Mouse (Mus musculus) embryonic facial prominence, embryonic 11.5 days (tissue): ENCODE measurements around the gene Kcnj4. TPM values are rescaled to one million over a fixed set of nuclear protein-coding genes. Genes with fewer than 3 reads are reported as not detected.

Experiments used
- ATAC-seq: fragments of 200-750 bp; cut with Nextera tagmentation; replicated peaks from 2 replicates; pipeline ENCODE4 v1.8.0; 2017; ENCODE audit warnings: low read depth; ENCODE audit not compliant: insufficient number of reproducible peaks, low FRiP score, low TSS enrichment
- DNase-seq: peaks from one replicate; pipeline ENCODE4 v3.0.0-alpha.2; 2015; ENCODE audit warnings: low spot score
- H3K27ac ChIP-seq: fragments of 300-500 bp; sonication (generic); replicated peaks from 2 replicates; pipeline ENCODE4 v1.5.1; 2014; ENCODE audit warnings: mild to moderate bottlenecking, low read depth, low read length, control low read depth
- H3K27me3 ChIP-seq: fragments of 300-500 bp; sonication (generic); 2 replicates; pipeline ENCODE4 v1.6.1; 2014; ENCODE audit warnings: mild to moderate bottlenecking, low read length, moderate library complexity, mixed read lengths; ENCODE audit not compliant: control insufficient read depth, insufficient read depth
- H3K36me3 ChIP-seq: fragments of 300-500 bp; sonication (generic); replicated peaks from 2 replicates; pipeline ENCODE4 v1.6.1; 2014; ENCODE audit warnings: low read depth, mild to moderate bottlenecking, low read length, moderate library complexity, mixed read lengths; ENCODE audit not compliant: control insufficient read depth, insufficient read depth
- H3K4me1 ChIP-seq: fragments of 300-500 bp; sonication (generic); 2 replicates; pipeline ENCODE4 v1.6.1; 2014; ENCODE audit warnings: low read length, mixed read lengths; ENCODE audit not compliant: control insufficient read depth, insufficient read depth
- H3K4me2 ChIP-seq: fragments of 300-500 bp; sonication (generic); 2 replicates; pipeline ENCODE4 v1.6.1; 2014; ENCODE audit warnings: low read depth, mild to moderate bottlenecking, control low read depth, low read length, moderate library complexity
- H3K4me3 ChIP-seq: fragments of 300-500 bp; sonication (generic); 2 replicates; pipeline ENCODE4 v1.5.1; 2014; ENCODE audit warnings: low read depth, low read length, control low read depth
- H3K9ac ChIP-seq: fragments of 300-500 bp; sonication (generic); replicated peaks from 2 replicates; pipeline ENCODE4 v1.6.1; 2014; ENCODE audit warnings: mild to moderate bottlenecking, control low read depth, low read length
- H3K9me3 ChIP-seq: fragments of 300-500 bp; sonication (generic); replicated peaks from 2 replicates; pipeline ENCODE4 v1.6.1; 2016; ENCODE audit warnings: mild to moderate bottlenecking, low read length, inconsistent platforms, mixed read lengths; ENCODE audit not compliant: control insufficient read depth
- WGBS: fragments of 180-500 bp; shearing (Covaris S2); extraction: QIAGEN DNeasy Blood & Tissue Kit; methylation state at CpG from one replicate; pipeline ENCODE4 v1.1.7; 2014; 5-methylcytosine and 5-hydroxymethylcytosine counted together
- polyA plus RNA-seq: library from polyadenylated mRNA; unstranded; fragments of >200 nt; fragmentation: Nextera tagmentation; extraction: Ambion mirVana; gene quantifications from 2 replicates; pipeline ENCODE4 v1.2.1, GENCODE M21; 2014

Kcnj4 gene
- polyA plus RNA-seq, 1 experiment from 2014 or later: not detected

DNA sequence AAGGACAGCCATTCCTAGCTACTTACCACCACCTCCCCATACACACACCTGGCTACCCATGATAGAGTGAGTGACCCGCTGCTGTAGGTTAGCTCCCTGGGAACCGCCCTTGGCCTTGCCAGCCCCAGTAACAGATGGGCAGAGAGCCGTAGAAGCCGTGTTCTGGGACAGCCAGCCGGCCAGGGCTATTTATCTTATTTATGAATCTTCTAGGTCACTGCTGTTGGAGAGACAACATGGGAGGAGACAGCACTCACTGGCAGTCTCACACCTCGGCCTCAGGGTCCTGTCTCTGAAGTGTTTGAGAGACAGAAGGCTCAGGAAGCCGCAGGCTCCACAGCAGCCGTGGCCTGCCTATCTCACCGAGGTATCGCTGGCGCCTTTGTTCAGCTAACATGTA, 15.6 kb downstream of the Kcnj4 start:
- H3K27me3 ChIP-seq: peaks cover 5% of the 10 kb centered on the region; the same call in 1 of the 2 replicates

DNA sequence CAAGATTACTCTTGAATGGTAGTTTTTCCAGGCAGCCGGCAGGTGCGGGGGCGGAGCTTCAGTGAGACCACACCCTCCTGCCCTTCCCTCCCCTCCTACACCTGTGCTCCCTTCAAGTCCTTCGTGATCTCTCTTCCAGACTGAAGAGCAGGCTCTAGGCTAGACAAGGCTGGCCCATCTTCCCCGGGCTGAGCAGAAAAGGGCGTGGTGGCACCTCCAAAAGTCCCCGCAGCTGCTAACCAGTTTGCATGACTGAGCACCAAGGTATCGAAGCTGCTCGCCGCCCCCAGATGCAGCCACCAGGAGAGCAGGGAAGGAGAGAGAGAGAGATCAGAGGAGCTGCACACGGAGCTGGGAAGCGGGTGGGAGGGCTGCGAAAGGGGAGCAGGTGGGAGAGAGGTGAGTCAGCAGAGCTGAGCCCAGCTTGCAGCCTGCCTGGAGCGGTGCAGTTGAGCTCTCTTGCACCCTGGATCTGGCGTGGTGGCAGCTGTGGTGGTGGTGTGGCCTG, 23.8 kb downstream of the Kcnj4 start:
- no peak for ATAC-seq

More for the DNA sequence above, 15.6 kb downstream of the Kcnj4 start:
- WGBS: 87% methylated on average over 11 of the region's 11 CpGs
- Histone ChIP-seq H3K4me3 (no peak overlapping the region), H3K9ac (no peak overlapping the region), H3K4me1 (no peaks in the 10 kb centered on the region), H3K27ac (no peak overlapping the region), H3K9me3 (no peaks in the 10 kb centered on the region), H3K4me2 (no peak overlapping the region), H3K36me3 (no peaks in the 10 kb centered on the region)
- DNase-seq (no peak), ATAC-seq (no peak)

DNA sequence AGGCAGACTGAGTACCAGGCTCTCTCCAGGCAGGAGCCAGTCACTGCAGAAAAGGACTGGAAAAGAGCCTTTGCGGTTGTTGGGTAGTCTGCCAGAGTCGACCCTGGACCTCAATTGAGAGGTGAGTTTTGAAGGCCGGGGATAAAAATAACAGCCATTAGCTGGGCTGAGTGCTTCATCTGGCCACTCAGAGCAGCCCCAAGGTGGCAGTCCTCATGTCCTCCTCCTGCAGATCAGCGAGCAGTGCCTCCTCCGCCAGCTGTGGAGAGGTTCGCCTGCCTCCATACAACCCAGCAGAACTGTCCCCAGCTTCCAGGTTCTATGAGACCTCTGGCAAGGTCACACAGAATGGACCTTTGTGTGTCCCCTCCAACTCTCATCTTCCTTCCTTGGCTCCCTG, 27.8 kb downstream of the Kcnj4 start:
- Histone ChIP-seq H3K4me1 (no peaks in the 10 kb centered on the region), H3K4me3 (no peak overlapping the region), H3K9ac (no peak overlapping the region), H3K27me3 (peaks cover 5% of the 10 kb centered on the region; the same call in 1 of the 2 replicates), H3K36me3 (no peaks in the 10 kb centered on the region), H3K9me3 (no peaks in the 10 kb centered on the region), H3K4me2 (no peak overlapping the region), H3K27ac (no peak overlapping the region)
- WGBS: 46% methylated on average over 6 of the region's 6 CpGs
- ATAC-seq (no peak), DNase-seq (no peak)

More for the DNA sequence above, 23.8 kb downstream of the Kcnj4 start:
- H3K4me3 ChIP-seq: no peak overlapping the region
- 12% methylated on average over 15 of the region's 15 CpGs for WGBS
- H3K4me2 ChIP-seq: no peak overlapping the region
- no peaks in the 10 kb centered on the region for H3K4me1 ChIP-seq
- H3K9ac ChIP-seq: no peak overlapping the region; the same call in 1 of the 2 replicates
- H3K27ac ChIP-seq: no peak overlapping the region
- H3K27me3 ChIP-seq: peaks cover 5% of the 10 kb centered on the region; the same call in 1 of the 2 replicates
- no peak for DNase-seq
- no peaks in the 10 kb centered on the region for H3K36me3 ChIP-seq
- no peaks in the 10 kb centered on the region for H3K9me3 ChIP-seq

DNA sequence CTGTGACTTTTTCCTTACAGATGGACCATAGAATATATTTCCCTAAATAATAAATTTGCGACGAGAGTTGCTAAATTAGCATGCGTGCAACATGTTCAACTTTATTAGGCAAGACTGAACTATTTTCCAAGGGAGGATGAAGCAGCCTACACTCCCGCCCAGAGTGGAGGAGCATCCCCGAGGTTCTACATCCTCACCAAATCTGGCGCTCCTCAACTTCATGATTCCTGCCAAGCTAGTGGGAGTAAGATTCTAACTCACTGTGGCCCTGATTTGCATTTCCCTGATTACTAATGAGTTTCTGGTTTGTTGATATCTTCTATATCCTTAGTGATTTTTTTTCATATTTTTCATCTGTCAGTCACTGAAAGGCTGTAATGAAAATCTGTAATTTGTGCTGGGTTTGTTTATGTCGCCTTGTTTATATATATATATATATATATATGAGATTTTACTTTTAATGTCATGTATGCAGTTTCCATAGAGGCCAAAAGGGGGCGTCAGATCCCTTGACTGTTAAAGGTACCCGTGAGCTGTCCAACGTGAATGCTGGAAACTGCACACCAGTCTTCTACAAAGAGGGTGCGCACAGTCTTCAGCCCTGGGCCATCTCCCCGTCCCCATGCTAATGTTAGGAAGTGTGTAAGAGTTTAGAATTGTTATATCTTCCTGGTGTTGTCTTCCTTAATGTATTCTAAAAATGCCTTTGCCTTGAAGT, 31.2 kb downstream of the Kcnj4 start:
- Histone ChIP-seq H3K27me3 (0 out of 2 replicates have a peak, but pooled peaks cover 2% of the 10 kb centered on the region), H3K4me3 (no peak overlapping the region), H3K4me2 (no peak overlapping the region), H3K4me1 (no peaks in the 10 kb centered on the region), H3K36me3 (no peaks in the 10 kb centered on the region), H3K27ac (no peak overlapping the region), H3K9ac (no peak overlapping the region), H3K9me3 (no peaks in the 10 kb centered on the region)
- DNase-seq (no peak), ATAC-seq (no peak)
- 52% methylated on average over 12 of the region's 12 CpGs for WGBS

DNA sequence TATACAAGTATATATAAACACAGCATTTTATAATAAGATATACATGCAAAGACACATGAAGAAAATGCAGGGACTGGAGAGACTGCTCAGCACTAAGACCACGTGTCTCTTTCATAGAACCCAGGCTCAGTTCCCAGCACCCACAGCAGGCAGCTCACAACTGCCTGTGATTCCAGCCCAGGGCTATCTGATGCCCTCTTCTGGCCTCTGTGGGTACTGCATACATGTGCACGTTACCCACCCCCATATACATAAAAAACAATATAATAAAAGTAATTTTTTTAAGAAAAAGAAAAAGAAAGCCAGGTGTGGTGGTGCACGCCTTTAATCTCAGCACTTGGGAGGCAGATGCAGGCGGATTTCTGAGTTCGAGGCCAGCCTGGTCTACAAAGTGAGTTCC, 32.0 kb downstream of the Kcnj4 start:
- Histone ChIP-seq H3K4me3 (no peak overlapping the region), H3K36me3 (no peaks in the 10 kb centered on the region), H3K27ac (no peak overlapping the region), H3K9me3 (no peaks in the 10 kb centered on the region), H3K4me1 (no peaks in the 10 kb centered on the region), H3K4me2 (no peak overlapping the region), H3K9ac (no peak overlapping the region), H3K27me3 (0 out of 2 replicates have a peak, but pooled peaks cover 2% of the 10 kb centered on the region)
- DNase-seq (no peak), ATAC-seq (no peak)
- WGBS: 89% methylated on average over 5 of the region's 5 CpGs

DNA sequence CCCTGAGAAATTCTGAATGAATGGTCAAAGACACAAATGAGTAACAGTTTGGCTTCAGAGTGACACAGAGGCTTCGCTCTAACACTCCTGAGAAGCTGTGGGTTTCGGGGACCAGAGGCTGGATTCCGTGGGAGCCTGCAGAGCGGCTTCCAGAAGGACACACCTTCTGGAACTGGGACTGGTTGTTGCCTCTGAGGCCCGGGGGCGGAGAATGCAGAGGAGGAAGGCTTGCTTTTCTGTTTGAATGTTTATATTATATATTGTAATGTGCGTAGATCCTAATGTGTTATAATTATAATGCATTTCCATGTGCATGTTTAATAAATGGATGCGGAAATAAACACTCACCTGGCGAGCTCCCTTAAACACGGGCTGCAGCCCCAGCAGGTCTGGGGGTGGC, 33.9 kb downstream of the Kcnj4 start:
- ATAC-seq (no peak), DNase-seq (no peak)
- no peaks in the 10 kb centered on the region for H3K9me3 ChIP-seq
- 53% methylated on average over 10 of the region's 10 CpGs for WGBS
- no peak overlapping the region; the same call in 1 of the 2 replicates for H3K4me3 ChIP-seq
- H3K4me2 ChIP-seq: no peak overlapping the region
- no peaks in the 10 kb centered on the region for H3K4me1 ChIP-seq
- H3K9ac ChIP-seq: no peak overlapping the region
- peaks cover 2% of the 10 kb centered on the region; the same call in 1 of the 2 replicates for H3K27me3 ChIP-seq
- no peak overlapping the region for H3K27ac ChIP-seq
- H3K36me3 ChIP-seq: no peaks in the 10 kb centered on the region

DNA sequence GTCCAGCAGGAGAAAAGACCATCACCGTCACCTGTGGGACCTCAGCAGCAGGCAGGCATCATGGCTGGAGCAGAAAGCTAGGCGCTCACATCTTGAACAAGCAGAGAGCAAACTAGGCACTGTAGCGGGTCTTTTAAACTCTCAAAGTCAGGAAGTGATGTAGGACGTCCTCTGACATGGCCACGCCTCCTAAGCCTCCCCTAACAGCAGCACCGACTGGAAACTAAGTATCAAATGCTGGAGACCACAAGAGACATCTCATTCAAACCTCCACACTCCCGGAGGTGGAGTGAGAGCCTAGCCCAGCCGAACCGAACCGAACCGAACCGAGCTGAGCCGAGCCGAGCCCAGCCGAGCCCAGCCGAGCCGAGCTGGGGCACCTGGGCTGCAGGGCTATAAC, 34.5 kb downstream of the Kcnj4 start:
- H3K4me1 ChIP-seq: no peaks in the 10 kb centered on the region
- 31% methylated on average over 17 of the region's 17 CpGs for WGBS
- ATAC-seq (no peak), DNase-seq (peak; percentile 49)
- no peak overlapping the region for H3K27ac ChIP-seq
- peaks cover 2% of the 10 kb centered on the region; the same call in 1 of the 2 replicates for H3K27me3 ChIP-seq
- no peaks in the 10 kb centered on the region for H3K36me3 ChIP-seq
- no peak overlapping the region; the same call in 1 of the 2 replicates for H3K4me3 ChIP-seq
- H3K9me3 ChIP-seq: no peaks in the 10 kb centered on the region
- H3K9ac ChIP-seq: no peak overlapping the region; the same call in 1 of the 2 replicates
- no peak overlapping the region for H3K4me2 ChIP-seq

DNA sequence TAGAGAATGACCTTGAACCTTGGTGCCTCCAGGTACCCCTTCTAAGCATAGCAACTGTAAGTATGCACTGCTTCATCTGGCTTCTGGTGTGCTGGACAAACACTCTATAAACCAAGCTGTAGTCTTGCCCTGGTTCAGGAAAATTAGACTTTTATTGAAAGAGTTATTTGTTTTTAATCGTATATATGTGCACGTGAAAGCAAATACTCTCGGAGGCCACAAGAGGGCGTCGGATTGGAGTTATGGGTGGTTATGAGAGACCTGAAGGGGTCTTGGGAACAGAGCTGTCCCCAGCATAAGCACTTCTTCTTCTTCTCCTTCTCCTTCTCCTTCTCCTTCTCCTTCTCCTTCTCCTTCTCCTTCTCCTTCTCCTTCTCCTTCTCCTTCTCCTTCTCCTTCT, 35.5 kb downstream of the Kcnj4 start:
- no peaks in the 10 kb centered on the region for H3K9me3 ChIP-seq
- no peaks in the 10 kb centered on the region for H3K36me3 ChIP-seq
- H3K4me2 ChIP-seq: no peak overlapping the region
- H3K27ac ChIP-seq: no peak overlapping the region
- DNase-seq (no peak), ATAC-seq (no peak)
- H3K9ac ChIP-seq: no peak overlapping the region
- no peaks in the 10 kb centered on the region for H3K4me1 ChIP-seq
- H3K27me3 ChIP-seq: peaks cover 2% of the 10 kb centered on the region; the same call in 1 of the 2 replicates
- H3K4me3 ChIP-seq: no peak overlapping the region
- 63% methylated on average over 5 of the region's 5 CpGs for WGBS
